Mouse (Mus musculus): ENCODE measurements around the gene Tbr1.

Gene Tbr1

DNA sequence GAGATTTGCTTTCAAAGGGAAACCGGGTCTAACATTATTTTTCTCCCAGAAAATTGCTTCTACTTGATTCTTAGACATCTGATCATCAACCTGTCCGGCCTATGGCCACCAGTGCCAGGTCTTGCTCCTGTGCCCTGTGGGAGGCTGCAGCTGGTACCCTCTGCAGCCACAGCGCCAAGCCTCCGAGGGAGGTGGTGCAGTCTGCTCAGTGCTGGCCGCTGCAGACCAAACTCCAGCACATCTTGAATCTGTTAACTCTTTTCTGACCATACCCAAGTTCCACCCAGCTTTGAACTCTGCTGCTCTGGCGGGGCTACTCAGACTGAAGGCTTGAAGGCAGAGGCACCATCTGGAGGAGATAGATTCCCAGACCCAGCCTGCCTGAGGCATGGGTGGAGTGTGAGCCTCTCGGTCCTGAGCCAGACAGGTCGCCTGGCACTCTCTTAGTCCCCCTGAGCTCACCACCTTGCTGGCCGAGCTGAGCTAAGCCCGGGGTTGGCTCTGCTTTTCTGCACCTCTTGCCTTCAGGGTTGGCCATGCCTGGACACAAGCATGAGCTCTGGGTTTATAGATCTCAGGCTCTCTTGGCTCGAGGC is at the start of gene Tbr1:
Gene Tbr1, plus strand, starts transcription at position 275 of the 596 bp plus-strand sequence.
- no peak for DNase-seq (ENCODE audit: low read depth, low spot score)

DNA sequence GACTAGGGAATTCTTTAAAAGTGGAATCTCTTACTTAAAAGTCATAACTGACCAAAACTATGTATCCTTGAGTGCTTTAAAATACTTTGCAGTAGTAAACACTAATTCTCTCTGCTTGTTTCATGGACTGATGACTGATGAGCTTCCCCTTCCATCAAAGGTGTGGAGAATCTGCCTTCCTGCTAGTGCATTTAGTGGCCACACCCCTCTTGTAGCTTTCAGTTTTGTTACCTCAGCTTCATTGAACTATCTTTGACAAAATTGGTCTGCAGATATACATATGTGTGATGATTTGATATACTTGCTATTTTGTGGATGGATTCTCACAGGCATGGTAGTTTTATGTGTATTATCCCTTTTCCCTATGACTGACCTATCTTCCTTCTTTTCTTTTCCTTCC is 47.7 kb upstream of the Tbr1 start:
- no peak for DNase-seq (ENCODE audit: low read depth, low spot score)

DNA sequence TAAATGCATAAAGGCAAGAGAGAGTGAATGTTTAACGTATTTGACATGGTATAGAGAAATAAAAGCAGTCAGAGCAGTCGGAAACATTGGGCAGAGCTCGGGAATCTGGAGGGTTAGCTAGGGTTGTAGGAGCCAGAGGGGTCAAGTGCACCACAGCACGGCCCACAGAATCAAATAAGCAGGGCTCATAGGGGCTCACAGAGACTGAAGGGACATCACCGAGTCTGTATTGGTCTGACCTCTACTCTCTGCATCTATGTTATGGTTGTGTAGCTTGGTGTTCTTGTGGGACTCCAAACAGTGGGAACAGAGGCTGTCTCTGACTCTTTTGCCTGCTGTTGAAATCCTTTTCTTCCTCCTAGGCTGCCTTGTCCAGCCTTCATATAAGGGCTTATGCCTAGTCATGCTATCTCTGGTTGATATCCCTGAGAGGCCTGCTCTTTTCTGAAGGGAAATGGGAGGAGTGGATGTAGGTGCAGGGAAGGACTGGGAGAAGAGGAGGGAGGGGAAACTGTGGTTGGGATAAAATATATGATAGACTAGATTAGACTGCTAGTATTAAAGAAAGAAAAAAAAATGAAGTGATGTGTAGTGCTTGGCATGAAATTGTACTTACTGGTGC is 43.4 kb upstream of the Tbr1 start:
- no peak for DNase-seq (ENCODE audit: low read depth, low spot score)

DNA sequence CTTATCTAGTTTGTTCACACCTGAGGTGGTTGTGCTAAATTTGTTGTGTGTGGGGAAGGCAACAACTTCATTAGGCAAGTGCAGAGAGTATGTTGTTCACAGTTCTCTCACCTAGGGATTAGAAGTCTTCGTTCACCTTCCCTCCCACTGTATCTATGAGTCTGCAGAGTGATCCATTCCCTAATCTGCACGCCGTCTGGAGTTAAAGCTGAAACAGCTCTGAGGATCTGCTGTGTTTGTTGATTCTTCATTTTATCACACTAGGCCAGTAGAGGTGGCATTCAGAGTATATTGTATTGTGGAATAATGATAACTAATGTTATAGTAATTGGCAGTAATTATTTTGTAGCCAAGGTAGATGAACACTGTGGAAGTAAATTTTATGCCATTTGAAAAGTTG is 42.7 kb upstream of the Tbr1 start:
- no peak for DNase-seq (ENCODE audit: low read depth, low spot score)

DNA sequence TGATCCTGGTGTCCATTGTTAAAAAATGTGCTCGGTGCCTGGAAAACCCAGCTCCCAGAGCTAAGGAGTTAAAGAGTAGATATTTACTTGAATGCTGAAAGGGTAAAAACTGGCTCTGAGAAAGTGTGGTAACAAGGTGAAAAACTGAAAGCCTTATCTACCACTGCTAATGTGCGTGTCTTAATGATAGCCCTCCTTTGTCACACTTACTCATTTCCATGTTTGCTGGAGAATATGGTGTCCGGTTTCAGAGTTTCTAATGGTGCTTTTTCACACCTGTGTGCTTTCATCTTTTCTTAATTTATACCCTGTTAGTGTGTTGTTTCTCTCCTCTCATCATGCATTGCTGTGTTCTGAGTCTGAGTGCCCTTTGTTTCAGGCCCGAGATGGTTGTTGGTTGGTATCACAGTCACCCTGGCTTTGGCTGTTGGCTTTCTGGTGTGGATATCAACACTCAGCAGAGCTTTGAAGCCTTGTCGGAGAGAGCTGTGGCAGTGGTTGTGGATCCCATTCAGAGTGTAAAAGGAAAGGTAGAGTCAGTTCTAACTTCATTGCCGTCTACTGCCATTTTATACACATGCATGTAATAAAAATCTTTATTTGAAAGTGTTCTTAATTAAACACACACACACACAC is 38.1 kb upstream of the Tbr1 start:
- DNase-seq (ENCODE audit: low read depth, low spot score): no peak

DNA sequence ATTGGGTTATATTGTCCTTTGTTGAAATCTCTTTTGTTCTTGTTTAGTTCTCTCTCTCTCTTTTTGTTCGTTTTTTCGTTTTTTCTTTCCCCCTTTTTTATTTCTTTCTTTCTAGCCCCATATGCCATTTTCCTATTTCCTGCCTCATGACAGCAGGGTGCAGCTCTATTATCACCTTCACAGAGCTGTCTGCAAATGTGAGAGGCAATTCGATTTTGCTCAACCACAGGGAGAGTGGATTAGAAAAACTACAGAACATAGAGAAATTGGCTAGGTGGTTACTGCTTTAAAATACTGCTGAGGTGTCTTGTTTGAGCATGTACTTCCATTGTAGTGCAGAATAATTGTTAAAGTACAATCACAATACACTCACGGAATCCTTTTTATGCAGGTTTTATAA is 37.2 kb upstream of the Tbr1 start:
- DNase-seq (ENCODE audit: low read depth, low spot score): peak; percentile 6

DNA sequence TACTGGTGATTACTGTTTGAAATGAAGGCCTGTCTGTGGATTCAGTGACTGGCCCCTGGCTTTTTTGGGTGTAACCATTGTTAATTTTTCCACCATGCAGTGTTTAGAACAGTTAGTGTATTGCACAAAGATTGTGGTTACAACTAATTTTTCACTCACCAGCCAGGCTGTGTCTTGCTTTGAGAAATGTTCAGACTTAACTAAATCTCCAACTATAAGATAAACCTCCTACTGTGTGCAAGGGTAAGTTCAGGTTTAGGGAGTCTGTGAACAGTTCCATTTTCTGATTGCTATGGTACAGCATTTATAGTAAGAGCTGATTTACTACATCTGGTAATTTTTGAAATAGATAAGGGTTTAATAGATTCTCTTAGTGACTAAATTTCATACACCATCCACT is 21.9 kb upstream of the Tbr1 start:
- DNase-seq (ENCODE audit: low read depth, low spot score): no peak

DNA sequence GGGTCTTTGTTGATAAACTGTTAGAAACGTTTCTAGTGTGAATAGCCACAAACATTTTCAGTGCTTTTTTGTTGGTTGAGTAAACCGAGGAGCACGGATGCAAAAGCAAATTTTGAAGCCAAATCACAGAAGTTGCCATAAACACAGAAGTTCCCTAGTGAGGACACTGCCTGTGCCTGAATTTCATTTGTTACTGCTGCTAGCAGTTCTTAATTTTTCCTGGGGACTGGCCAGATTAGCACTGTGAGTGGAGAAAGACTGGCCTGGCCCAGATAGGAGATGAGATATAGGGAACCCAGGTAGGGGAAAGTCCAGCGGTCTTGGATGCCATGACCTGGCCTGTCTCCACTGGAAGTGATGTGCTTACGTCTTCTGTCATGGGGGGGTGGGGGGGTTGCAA is 7.8 kb upstream of the Tbr1 start:
- no peak for DNase-seq (ENCODE audit: low read depth, low spot score)

DNA sequence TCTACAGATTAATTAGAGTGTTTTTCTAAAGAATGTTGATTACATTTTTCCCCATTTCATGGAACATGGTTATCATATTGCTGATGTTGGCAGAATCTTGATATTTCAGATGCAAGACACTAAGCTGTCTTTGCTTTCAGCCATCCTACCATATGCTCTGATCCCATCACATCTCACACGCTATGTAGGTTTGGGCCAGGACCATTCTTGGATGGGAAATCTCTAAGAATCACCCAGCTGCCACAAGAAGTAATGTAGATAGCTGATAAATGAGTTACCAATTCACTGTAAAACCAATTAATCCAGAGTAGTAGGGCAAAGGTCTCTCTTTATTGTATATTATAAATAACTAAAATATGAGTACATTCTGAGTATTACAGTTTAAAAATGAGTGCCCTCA is 4.7 kb upstream of the Tbr1 start:
- no peak for DNase-seq (ENCODE audit: low read depth, low spot score)

DNA sequence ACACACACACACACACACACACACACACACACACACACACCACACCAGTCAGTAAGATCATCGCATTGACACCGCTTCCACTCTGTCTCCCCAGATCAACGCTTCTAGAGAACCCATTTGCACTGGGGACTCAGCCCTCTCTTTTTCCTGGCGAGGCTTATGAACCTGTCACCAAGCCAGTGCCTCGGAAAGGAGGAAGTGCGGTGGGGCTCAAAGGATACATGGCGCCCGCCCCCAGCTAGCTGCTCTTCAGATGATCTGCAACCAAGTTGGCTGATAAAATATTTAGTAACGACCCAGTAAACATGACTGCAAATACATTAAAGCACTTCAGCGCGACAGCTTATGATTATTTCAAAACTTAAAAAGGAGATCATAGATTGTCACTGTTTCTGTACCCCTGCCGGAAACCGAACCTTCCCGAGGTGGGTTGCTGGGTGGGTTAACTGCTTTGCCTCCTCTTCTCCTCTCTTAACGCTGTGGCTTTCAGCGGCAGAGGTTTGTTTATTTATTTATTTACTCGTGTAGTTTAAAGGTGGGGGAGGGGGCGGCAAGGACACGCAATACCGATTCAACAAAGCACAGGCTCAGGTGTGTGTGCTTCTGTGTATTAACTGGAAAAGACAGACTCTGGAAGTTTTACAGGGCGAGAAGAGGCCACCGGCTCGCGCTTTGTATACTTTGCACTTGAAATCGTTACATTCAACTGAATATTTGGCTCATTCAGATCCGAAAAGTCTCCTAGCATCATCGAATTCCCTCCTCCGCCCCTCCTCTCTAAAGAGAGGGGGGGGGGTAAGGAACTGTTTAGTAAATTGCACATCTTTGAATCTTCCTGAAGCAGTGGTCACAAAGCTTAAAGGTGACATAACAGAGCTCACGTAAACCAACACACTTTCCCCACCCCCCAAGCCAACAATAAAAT is 975 bp downstream of the Tbr1 start:
- DNase-seq (ENCODE audit: low read depth, low spot score): no peak

DNA sequence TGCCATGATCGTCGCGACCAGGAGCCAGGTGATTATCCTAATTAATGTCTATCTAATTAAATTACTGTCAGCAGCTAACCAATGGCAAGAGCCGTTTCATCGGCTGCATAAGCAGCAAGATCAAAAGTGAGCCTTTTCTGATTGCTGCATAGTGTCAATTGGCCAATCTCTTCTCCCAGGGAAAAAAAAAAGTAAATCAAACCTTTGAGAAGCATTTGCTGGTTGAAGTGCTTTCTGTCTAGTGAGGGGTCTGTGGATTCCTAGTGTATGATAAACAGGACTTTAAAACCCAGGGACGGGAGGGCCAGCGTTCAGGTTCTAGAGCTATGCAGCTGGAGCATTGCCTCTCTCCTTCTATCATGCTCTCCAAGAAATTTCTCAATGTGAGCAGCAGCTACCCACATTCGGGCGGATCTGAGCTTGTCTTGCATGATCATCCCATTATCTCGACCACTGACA is 1.7 kb downstream of the Tbr1 start:
- DNase-seq (ENCODE audit: low read depth, low spot score): peak; percentile 76

DNA sequence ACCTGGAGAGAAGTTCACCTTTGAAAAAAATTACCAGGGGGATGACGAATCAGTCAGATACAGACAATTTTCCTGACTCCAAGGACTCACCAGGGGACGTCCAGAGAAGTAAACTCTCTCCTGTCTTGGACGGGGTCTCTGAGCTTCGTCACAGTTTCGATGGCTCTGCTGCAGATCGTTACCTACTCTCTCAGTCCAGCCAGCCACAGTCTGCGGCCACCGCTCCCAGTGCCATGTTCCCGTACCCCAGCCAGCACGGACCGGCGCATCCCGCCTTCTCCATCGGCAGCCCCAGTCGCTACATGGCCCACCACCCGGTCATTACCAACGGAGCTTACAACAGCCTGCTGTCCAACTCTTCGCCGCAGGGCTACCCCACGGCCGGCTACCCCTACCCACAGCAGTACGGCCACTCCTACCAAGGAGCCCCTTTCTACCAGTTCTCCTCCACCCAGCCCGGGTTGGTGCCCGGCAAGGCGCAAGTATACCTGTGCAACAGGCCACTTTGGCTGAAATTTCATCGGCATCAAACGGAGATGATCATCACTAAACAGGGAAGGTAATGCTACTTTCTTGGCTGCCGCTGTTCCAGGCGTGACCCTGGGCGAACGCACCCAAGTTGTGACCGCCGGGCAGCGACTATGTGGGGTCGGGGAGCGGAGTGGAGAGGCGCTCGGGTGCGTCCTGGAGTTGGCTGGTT is 2.3 kb downstream of the Tbr1 start:
- no peak for DNase-seq (ENCODE audit: low read depth, low spot score)

DNA sequence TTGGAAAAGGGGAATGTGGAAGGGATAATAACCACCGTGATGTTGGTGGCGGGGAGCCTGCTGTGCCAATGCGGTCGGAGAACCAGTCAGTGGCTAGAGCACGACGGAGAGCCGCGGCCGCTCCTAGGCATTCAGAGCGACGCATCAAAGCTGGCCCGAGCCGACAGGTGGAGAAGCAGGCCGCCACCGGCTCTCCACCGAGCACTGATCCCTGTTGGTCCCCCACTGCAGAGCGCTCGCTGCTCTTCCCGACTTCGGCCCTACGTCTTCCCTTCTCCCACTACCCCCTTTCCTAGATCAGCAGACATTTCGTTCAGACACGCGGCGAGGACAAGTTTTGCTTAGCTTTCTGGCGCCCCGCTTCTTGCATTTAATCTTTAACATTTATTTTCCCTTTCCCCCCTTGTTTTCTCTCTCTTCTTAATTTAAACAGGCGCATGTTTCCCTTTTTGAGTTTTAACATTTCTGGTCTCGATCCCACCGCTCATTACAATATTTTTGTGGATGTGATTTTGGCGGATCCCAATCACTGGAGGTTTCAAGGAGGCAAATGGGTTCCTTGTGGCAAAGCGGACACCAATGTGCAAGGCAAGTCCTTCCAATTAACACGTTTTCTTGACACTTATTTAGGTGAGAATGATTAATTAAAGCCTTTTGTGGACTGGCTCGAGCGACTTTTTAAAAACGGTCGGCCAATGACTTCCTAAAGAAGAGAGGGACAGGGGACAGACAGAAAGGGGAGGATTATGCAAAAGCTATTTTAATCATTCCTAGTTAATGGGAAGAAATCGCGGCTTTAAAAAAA is 3.0 kb downstream of the Tbr1 start:
- DNase-seq (ENCODE audit: low read depth, low spot score): no peak

DNA sequence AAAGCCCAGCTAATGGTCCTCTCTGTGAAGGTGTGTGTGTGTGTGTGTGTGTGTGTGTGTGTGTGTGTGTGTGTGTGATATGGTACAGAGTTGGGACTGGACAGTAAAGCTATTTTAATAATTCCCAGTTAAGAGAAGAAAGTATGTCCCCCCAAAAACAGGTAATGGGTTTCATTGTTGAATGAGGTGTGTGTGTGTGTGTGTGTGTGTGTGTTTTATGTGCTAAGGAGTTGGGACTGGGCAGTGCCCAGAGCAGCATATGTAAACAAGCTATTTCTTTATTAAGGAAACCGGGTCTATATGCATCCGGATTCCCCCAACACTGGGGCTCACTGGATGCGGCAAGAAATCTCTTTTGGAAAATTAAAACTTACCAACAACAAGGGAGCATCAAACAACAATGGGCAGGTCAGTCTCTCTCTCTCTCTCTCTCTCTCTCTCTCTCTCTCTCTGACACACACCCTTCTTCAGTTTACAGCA is 3.7 kb downstream of the Tbr1 start:
- DNase-seq (ENCODE audit: low read depth, low spot score): no peak

DNA sequence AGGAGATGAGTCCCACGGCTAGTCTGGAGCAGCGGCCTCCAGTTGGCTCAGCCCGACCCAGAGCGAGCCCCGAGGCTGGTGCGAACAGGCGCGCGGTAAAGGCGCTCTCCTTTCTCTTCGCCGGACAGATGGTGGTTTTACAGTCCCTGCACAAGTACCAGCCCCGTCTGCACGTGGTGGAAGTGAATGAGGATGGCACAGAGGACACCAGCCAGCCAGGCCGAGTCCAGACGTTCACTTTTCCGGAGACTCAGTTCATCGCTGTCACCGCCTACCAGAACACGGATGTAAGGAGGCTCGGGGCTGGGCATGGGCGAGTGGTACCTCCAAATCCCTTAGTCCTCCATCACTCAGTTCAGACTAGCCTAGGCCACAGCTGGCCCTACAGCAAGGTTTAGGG is 4.4 kb downstream of the Tbr1 start:
- no peak for DNase-seq (ENCODE audit: low read depth, low spot score)

DNA sequence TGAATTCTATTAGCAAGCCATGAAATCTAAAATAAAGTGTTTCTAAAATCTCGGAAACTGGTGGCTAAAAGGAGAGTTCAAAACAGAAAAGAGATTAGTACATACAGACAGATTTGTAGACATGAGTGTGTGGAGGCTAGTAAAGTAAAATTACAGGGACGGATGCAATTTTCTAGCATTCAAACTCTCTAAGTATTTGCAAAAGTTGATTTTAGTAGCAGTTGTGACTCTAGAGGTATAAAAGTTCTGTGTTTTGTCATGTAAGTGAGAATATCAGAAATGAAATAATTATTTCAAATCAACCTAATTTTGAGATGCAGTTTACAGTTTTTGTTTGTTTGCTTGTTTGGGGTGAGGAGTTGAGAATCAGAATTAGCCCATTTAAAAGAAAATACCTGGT is 5.1 kb downstream of the Tbr1 start:
- no peak for DNase-seq (ENCODE audit: low read depth, low spot score)

DNA sequence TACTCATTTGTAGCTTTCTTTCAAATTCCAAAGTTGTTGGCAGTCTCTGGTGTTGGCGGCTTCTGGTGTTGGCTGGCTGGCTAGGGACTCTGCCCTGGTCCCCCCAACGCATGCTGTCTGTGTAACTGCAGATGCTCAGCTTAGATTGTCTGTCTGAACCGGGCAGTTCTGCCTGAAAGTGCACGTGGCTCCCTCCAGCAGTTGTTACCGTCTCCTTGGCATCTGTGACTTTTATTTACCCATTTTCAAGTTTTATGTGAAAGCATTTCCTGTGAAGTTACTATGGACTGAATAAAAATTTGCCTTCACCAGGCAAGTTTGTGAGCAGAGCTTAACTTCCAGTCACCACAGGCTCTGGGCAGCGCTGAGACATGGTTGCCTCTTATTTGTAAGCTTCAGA is 6.0 kb downstream of the Tbr1 start:
- no peak for DNase-seq (ENCODE audit: low read depth, low spot score)

DNA sequence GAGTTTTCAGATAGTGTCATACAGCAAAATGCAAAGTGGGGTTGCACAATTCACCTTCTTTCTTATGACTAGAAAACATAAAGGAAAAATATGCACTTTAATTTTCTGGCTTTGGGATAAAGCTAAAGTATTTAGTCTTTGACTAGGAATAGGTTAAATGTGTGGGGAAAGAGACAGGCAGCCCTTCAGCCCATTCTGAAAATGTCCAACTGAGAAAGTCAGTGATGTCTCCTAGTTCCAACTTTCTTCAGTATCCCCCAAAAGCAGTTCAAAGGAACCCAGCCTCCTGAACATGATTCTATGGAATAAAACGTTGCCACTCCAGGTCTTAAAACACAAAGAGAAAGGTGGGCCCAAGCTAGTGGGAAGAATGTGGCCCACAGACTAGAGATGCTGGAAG is 6.7 kb downstream of the Tbr1 start:
- no peak for DNase-seq (ENCODE audit: low read depth, low spot score)

DNA sequence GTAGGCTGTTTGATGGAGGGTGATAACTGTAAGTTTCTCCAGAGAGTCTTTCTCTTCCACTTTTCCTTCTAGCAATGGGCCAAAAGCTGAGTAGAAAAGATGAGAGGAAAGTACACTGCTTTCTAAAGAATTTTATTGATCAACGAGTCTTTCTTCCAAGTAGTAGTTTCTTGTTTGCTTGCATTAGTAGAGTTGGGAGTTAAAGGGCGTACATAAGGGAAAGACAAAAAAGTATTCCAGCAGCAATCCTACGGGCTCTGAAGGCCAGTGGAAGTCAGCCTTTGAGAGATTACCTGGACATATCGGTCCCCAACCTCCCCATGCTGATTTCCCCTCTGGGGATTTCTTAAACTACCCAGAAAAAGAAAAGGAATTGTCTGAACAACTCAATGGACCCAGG is 8.0 kb downstream of the Tbr1 start:
- no peak for DNase-seq (ENCODE audit: low read depth, low spot score)

DNA sequence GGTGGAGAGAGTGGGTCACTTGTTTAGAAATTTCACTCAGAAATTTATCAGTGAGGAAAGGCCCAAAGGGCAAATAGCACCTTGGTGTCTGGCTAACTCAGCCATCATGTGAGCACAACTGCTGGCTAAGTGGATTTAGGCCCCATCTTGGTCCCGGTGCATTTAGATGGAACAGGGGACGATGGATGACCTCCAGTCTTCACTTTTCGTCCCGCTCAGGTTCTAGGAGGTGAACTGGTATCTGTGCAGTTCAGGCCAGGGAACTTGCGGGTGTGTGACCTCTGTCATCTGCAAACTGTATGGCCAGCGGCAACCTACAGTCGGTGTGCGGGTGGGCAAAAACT is 8.4 kb downstream of the Tbr1 start:
- DNase-seq (ENCODE audit: low read depth, low spot score): no peak

Data from telencephalon, adult 2 months (tissue).